ENCODE assay signal across 17 mouse cellular contexts in genomic region chr6:125597716-125598115, GRCm38 (mm10).
"Had no signal": no experiment of that assay in that cellular context is flagged by ENCODE, and none has a peak within 500 bp of the region (broad histone marks: within the 10 kb centered on the region; RNA-seq: fewer than 3 reads in every experiment).

No protein-coding gene starts in this region.

- H3K4me1 ChIP-seq: midbrain, embryonic 13.5 days; neural tube, embryonic 13.5 days had no signal

- H3K4me3 ChIP-seq: kidney, embryonic 15.5 days; left cerebral cortex, adult 2 months; limb, embryonic 10.5 days; limb, embryonic 13.5 days; liver, embryonic 13.5 days; megakaryocyte, embryonic 14.5 days; midbrain, embryonic 10.5 days; midbrain, embryonic 13.5 days; myocyte; neural tube, embryonic 13.5 days had no signal

- H3K36me3 ChIP-seq: kidney, embryonic 15.5 days; limb, embryonic 10.5 days; limb, embryonic 13.5 days; liver, embryonic 13.5 days; midbrain, embryonic 10.5 days; midbrain, embryonic 13.5 days; neural tube, embryonic 13.5 days had no signal

- H3K27me3 ChIP-seq: liver, embryonic 13.5 days; megakaryocyte, embryonic 14.5 days had no signal

- H3K9me3 ChIP-seq: kidney, embryonic 15.5 days; limb, embryonic 10.5 days; limb, embryonic 13.5 days; liver, embryonic 13.5 days; megakaryocyte, embryonic 14.5 days; midbrain, embryonic 10.5 days; midbrain, embryonic 13.5 days; neural tube, embryonic 13.5 days had no signal

- H3K4me2 ChIP-seq: kidney, embryonic 15.5 days; limb, embryonic 13.5 days; liver, embryonic 13.5 days; midbrain, embryonic 13.5 days; neural tube, embryonic 13.5 days had no signal

- DNase-seq: kidney, adult 11 months; layer of hippocampus, postnatal 36 days; liver, embryonic 13.5 days; lung, postnatal 36 days; retina, postnatal 1 day; thymus, adult 18-20 months; thymus, postnatal 36 days had no signal

- H3K9ac ChIP-seq: kidney, embryonic 15.5 days; limb, embryonic 13.5 days; liver, embryonic 13.5 days; midbrain, embryonic 13.5 days; neural tube, embryonic 13.5 days had no signal

- H3K27ac ChIP-seq: kidney, embryonic 15.5 days; left cerebral cortex, adult 2 months; limb, embryonic 10.5 days; limb, embryonic 13.5 days; liver, embryonic 13.5 days; midbrain, embryonic 13.5 days; neural tube, embryonic 13.5 days had no signal

- ATAC-seq: midbrain, embryonic 13.5 days; midbrain, embryonic 16.5 days had no signal
